Mouse (Mus musculus) stomach, postnatal 0 days (tissue): ENCODE measurements around the gene Cnot10. TPM values are rescaled to one million over a fixed set of nuclear protein-coding genes. Genes with fewer than 3 reads are reported as not detected.

Experiments
- ATAC-seq: fragments of 200-750 bp; cut with Nextera tagmentation; 2 replicates; pipeline ENCODE4 v1.8.0; 2017; ENCODE audit not compliant: low FRiP score, low TSS enrichment
- DNase-seq: peaks from one replicate; pipeline ENCODE4 v3.0.0-alpha.2; 2016; ENCODE audit warnings: low spot score
- H3K27ac ChIP-seq: fragments of 300-500 bp; sonication (generic); replicated peaks from 2 replicates; pipeline ENCODE4 v1.5.1; 2014; ENCODE audit warnings: mild to moderate bottlenecking, control low read depth
- H3K27me3 ChIP-seq: fragments of 300-500 bp; sonication (generic); 2 replicates; pipeline ENCODE4 v1.6.1; 2014; ENCODE audit warnings: low read length; ENCODE audit not compliant: control insufficient read depth, insufficient read depth
- H3K36me3 ChIP-seq: fragments of 300-500 bp; sonication (generic); 2 replicates; pipeline ENCODE4 v1.6.1; 2014; ENCODE audit warnings: low read length, mixed read lengths; ENCODE audit not compliant: control insufficient read depth, insufficient read depth
- H3K4me1 ChIP-seq: fragments of 300-500 bp; sonication (generic); replicated peaks from 2 replicates; pipeline ENCODE4 v1.6.1; 2014; ENCODE audit warnings: antibody characterized with exemption; ENCODE audit not compliant: control insufficient read depth, insufficient read depth
- H3K4me2 ChIP-seq: fragments of 300-500 bp; sonication (generic); replicated peaks from 2 replicates; pipeline ENCODE4 v1.6.1; 2014; ENCODE audit warnings: low read depth, mild to moderate bottlenecking, control low read depth, moderate library complexity
- H3K4me3 ChIP-seq: fragments of 300-500 bp; sonication (generic); 2 replicates; pipeline ENCODE4 v1.5.1; 2014; ENCODE audit warnings: low read depth, low read length, control low read depth
- H3K9ac ChIP-seq: fragments of 300-500 bp; sonication (generic); 2 replicates; pipeline ENCODE4 v1.6.1; 2014; ENCODE audit warnings: mild to moderate bottlenecking, low read length, control low read depth, mixed read lengths
- H3K9me3 ChIP-seq: fragments of 300-500 bp; sonication (generic); 2 replicates; pipeline ENCODE4 v1.6.1; 2016; ENCODE audit warnings: low read length; ENCODE audit not compliant: control insufficient read depth
- CTCF ChIP-seq: IDR thresholded peaks from 2 replicates; pipeline ENCODE4 v1.5.1; 2016; ENCODE audit warnings: antibody characterized with exemption, low read depth, mild to moderate bottlenecking, moderate library complexity
- EP300 ChIP-seq: optimal IDR thresholded peaks from 2 replicates; pipeline ENCODE3; 2016; ENCODE audit warnings: antibody characterized with exemption
- WGBS: fragments of 180-500 bp; shearing (Covaris S2); extraction: QIAGEN DNeasy Blood & Tissue Kit; methylation state at CpG from one replicate; pipeline ENCODE4 v1.1.7; 2014; 5-methylcytosine and 5-hydroxymethylcytosine counted together
- polyA plus RNA-seq: library from polyadenylated mRNA; unstranded; fragments of >200 nt; fragmentation: Nextera tagmentation; extraction: Ambion mirVana; gene quantifications from 2 replicates; pipeline ENCODE4 v1.2.1, GENCODE M21; 2015

Cnot10 gene
- polyA plus RNA-seq, 1 experiment from 2014 or later: 24.4 TPM

DNA sequence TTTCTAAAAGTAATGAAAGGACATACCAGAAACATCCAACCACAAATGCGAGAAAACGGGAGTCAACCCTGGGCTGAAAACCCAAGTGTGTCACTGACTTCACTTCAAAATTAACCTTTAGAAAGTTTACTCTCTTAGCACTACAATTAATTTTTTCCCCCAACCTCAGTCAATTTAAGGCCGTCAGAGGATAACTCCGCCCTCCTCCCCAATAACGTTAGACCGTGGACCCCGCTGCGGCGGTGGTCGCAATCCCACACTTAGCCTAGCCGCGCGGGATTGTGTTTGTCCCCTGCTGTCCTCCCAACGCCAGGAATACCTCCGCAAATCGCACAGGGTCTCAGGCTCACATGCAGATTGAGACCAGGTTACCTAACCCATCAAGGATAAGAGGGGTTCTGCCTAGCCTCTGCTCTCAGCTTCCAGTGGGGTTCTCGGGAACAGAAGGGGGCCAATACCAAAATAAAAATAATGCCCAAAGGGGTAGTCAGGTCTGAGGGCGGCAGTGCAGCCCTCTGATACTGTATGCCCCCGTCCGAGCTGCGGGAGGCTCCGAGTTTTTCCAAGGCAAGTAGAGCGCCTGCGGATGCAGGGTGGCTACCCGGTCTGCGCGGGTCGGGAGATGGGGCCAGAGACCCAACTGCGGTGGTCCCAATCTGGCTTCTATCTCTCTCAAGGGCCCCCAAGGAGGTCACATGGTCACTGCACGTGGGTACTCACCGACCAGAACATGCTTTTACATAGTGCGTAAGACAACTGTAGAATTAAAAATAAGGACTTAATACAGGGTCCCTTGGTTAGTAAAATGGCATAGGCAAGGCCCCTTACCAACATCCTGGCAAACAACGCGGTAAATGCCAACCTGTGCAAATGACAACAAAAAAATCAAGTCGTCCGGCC is 79.0 kb downstream of the Cnot10 start:
- Histone ChIP-seq H3K27ac (no peak overlapping the region), H3K4me2 (peak overlapping the region; percentile 76), H3K4me3 (peak overlapping the region; percentile 53), H3K27me3 (peaks cover 18% of the 10 kb centered on the region), H3K9ac (no peak overlapping the region), H3K4me1 (no peaks in the 10 kb centered on the region), H3K9me3 (no peaks in the 10 kb centered on the region), H3K36me3 (no peaks in the 10 kb centered on the region)
- no peak for DNase-seq
- ATAC-seq: no peak
- 7% methylated on average over 36 of the region's 36 CpGs for WGBS
- TF ChIP-seq EP300 (no peak), CTCF (no peak)

DNA sequence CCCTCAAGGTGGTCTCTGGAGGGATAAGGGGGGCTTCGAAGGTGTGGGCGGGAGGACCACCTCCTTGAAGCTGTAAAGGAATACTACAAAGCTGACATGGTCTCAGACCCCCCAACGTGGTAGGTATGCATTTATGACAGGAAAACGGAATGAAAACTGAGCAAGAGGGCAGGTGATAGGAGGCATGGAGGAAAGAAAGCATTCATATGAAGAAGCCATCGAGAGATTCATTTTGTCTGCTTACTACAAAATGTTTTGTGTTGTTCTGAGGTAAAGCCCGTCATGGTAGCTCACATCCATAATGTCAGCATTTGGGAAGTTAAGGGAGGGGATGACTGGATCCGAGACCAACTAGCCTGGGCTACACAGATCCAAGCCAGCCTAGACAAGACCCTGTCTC is 79.8 kb downstream of the Cnot10 start:
- ATAC-seq (no peak), DNase-seq (no peak)
- H3K9ac ChIP-seq: no peak overlapping the region
- WGBS: 26% methylated on average over 7 of the region's 7 CpGs
- no peaks in the 10 kb centered on the region for H3K9me3 ChIP-seq
- H3K27ac ChIP-seq: no peak overlapping the region
- H3K36me3 ChIP-seq: no peaks in the 10 kb centered on the region
- H3K4me3 ChIP-seq: peak overlapping the region; percentile 2; the same call in 1 of the 2 replicates
- peak overlapping the region; percentile 27 for H3K4me2 ChIP-seq
- TF ChIP-seq CTCF: no peak
- no peak for TF ChIP-seq EP300
- no peaks in the 10 kb centered on the region for H3K4me1 ChIP-seq
- peaks cover 18% of the 10 kb centered on the region for H3K27me3 ChIP-seq

DNA sequence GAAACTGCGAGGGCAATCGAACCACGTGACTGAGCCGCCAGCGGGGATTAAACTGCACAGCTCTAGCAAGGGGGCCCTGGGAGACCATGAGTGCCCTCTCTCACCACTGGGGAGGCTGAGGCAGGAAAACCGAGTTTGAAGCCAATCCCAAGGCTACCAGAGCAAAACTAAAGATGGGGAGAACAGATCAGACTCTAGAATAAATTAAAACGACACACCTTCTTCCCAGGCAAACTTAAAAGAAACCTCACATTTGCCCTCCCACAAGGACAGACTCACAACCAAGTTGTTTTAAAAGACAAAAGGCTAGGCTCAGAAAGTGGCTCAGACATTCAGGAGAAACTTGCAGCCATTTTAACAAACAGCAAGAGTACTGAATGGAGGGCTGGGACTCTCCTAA is 82.9 kb downstream of the Cnot10 start:
- H3K9ac ChIP-seq: no peak overlapping the region
- DNase-seq: no peak

DNA sequence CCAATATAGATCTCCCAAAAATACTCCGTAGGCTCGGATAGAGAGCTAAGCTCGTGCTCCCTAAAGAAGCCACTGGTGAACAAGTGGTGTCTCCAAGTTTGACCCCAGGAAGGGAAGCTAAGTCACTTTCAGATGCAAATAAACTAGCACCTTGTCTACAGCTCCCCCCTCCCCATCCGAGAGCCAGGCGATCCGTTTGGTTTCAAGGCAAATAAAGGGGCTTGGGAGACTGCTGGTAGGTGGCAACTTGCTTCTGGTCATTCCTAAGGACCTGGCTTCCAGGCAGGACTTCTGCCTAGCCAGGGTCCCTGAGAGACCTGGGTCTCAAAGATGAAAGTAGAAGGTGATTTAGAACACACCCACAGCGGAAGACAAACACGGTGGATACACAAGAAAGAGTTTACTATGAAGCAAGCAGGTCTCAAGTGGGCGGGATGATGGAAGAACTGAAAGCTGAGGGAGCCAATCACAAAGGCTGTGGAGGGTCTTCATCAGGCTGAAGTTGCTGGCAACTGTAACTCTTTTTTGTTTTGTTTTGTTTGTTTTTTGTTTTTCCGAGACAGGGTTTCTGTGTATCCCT is 83.6 kb downstream of the Cnot10 start:
- Histone ChIP-seq H3K36me3 (no peaks in the 10 kb centered on the region), H3K9ac (no peak overlapping the region), H3K9me3 (no peaks in the 10 kb centered on the region), H3K4me1 (no peaks in the 10 kb centered on the region), H3K4me2 (peak overlapping the region; percentile 14; the same call in 1 of the 2 replicates), H3K27ac (no peak overlapping the region), H3K27me3 (no peaks in the 10 kb centered on the region; the same call in 1 of the 2 replicates), H3K4me3 (no peak overlapping the region)
- 49% methylated on average over 10 of the region's 10 CpGs for WGBS
- DNase-seq: no peak
- no peak for ATAC-seq
- no peak for TF ChIP-seq CTCF
- no peak for TF ChIP-seq EP300

More for the DNA sequence above, 82.9 kb downstream of the Cnot10 start:
- H3K27me3 ChIP-seq: peaks cover 3% of the 10 kb centered on the region; the same call in 1 of the 2 replicates
- ATAC-seq: no peak
- WGBS: 34% methylated on average over 7 of the region's 7 CpGs
- no peaks in the 10 kb centered on the region for H3K4me1 ChIP-seq
- TF ChIP-seq CTCF: no peak
- no peak for TF ChIP-seq EP300
- H3K36me3 ChIP-seq: no peaks in the 10 kb centered on the region
- no peaks in the 10 kb centered on the region for H3K9me3 ChIP-seq
- no peak overlapping the region for H3K4me3 ChIP-seq
- H3K27ac ChIP-seq: 0 out of 2 replicates have a peak overlapping the region, but pooled peaks have one; percentile 4
- peak overlapping the region; percentile 8; the same call in 1 of the 2 replicates for H3K4me2 ChIP-seq

DNA sequence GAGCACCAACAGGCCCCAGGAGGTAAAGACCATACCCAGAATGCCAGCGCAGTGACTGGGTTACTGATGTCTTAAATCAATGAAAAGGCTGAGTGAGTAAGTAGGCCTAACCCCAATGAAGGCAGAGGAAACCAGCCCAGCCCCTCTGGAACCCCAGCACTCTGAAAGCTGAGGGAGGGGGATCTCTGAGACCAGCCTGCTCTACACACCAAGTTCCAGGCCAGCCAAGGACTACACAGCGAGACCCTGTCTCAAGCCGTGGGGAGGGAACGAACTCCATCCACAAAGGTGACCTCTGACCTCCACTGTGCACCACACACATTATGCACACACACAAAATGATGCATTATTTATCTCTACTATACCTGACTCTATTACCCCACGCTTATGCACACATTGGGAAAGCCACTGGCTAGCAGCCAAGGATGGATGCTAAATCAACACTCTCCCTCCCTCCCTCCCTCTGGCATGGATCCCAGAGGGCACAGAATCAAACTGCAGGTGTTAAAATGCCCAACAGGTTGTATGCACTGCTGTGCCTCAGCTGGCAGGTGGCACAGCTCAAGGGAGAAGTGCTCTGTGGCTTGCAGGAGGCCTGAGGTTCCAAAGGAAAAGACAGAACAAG is 85.5 kb downstream of the Cnot10 start:
- Histone ChIP-seq H3K9ac (no peak overlapping the region), H3K27me3 (no peaks in the 10 kb centered on the region), H3K4me2 (no peak overlapping the region), H3K27ac (peak overlapping the region; percentile 30), H3K9me3 (no peaks in the 10 kb centered on the region), H3K4me1 (no peaks in the 10 kb centered on the region), H3K36me3 (no peaks in the 10 kb centered on the region), H3K4me3 (no peak overlapping the region)
- peak; percentile 95 for DNase-seq
- ATAC-seq: peak; percentile 90
- no peak for TF ChIP-seq EP300
- TF ChIP-seq CTCF: peak; percentile 29
- WGBS: 40% methylated on average over 5 of the region's 5 CpGs
